Mouse (Mus musculus) cortical plate, adult 2 months (tissue): ENCODE results near the gene Bud13.

Source experiments
- CTCF ChIP-seq: fragments of 200-500 bp; IDR thresholded peaks from 2 replicates; pipeline ENCODE4 v1.5.1; 2011; ENCODE audit warnings: mild to moderate bottlenecking, control low read depth, low read length; ENCODE audit not compliant: insufficient read depth; ENCODE audit errors: extremely low read depth
- POLR2A ChIP-seq: fragments of 200-500 bp; IDR thresholded peaks from 2 replicates; pipeline ENCODE4 v1.6.1; 2011; ENCODE audit warnings: mild to moderate bottlenecking, low read length, control low read depth; ENCODE audit not compliant: insufficient read depth; ENCODE audit errors: extremely low read depth

- TF ChIP-seq POLR2A (no peak), CTCF (no peak)
Observed at GRCm38 (mm10) chr9:46337331-46337730, 54.5 kb downstream of the Bud13 start.
